Comparison of ENCODE assay signal across 8 mouse cellular contexts in the genomic region with DNA sequence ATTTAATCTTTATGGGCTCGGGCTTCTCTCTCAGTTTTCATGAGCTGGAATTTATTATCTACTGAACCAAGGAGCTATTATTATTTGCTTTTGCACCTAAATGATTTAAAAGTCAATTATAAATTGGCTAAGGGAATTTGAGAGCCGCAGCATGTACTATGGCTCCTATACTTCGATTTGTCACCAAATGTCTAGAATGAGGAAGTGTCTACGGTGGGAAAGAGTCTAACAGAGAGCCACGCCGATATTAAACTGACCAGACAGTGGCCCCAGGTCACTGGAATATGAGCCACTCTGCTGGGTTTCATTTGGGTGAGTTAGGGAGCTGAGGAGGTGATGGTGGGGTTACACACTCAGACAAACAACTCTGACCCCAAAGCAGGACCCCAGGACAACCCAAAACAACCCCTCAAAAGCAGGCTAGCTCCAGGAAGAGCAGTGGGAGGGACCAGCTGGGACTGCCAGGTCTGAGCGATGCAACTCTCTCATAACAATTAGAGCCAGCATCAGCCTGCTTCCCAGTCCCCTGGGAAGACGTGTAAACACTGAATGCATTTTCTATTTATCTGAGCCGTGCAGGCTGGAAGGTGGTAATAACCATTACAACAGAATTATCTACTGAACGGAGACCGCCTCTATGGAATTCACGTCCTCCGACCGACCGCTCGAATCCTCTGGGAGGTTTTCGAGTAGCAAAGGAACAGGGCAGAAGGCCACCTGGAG. TPM values are rescaled to one million over a fixed set of nuclear protein-coding genes. Genes with fewer than 3 reads are reported as not detected.
DNase-seq lines count a peak whose midpoint lies in the region; ATAC-seq lines count a peak whose summit lies in the region.

No protein-coding gene starts in this region.

- peak overlapping the region; percentile 6; the same call in 1 of the 2 replicates for H3K4me2 ChIP-seq in liver, embryonic 11.5 days
- peak overlapping the region; percentile 32 for H3K4me2 ChIP-seq in forebrain, embryonic 15.5 days (replicated peaks)
- peak overlapping the region; percentile 21; the same call in 1 of the 2 replicates for H3K4me2 ChIP-seq in liver, embryonic 12.5 days
- H3K4me2 ChIP-seq in stomach, embryonic 15.5 days, result peak overlapping the region; percentile 26; the same call in 1 of the 2 replicates

- 38% methylated on average over 17 of the region's 17 CpGs for WGBS in liver, embryonic 11.5 days
- WGBS in forebrain, embryonic 15.5 days, result 27% methylated on average over 17 of the region's 17 CpGs
- 47% methylated on average over 17 of the region's 17 CpGs for WGBS in liver, embryonic 12.5 days (ENCODE audit: insufficient replicate concordance)
- 21% methylated on average over 17 of the region's 17 CpGs for WGBS in stomach, embryonic 15.5 days

- ATAC-seq in liver, embryonic 11.5 days (replicated peaks; ENCODE audit: low FRiP score), result no peak
- no peak for ATAC-seq in forebrain, embryonic 15.5 days (replicated peaks)
- ATAC-seq in liver, embryonic 12.5 days, result no peak
- no peak for ATAC-seq in stomach, embryonic 15.5 days (ENCODE audit: insufficient read depth, low FRiP score, low read depth)
- no peak for ATAC-seq in megakaryocyte-erythroid progenitor cell, adult 5-6 weeks (replicated peaks; ENCODE audit: low FRiP score, low TSS enrichment, poor library complexity, severe bottlenecking)

- H3K36me3 ChIP-seq in liver, embryonic 11.5 days (ENCODE audit: control insufficient read depth, insufficient read depth, low read length), result no peaks in the 10 kb centered on the region
- H3K36me3 ChIP-seq in forebrain, embryonic 15.5 days, result no peaks in the 10 kb centered on the region
- H3K36me3 ChIP-seq in liver, embryonic 12.5 days, result no peaks in the 10 kb centered on the region
- H3K36me3 ChIP-seq in stomach, embryonic 15.5 days, result no peaks in the 10 kb centered on the region

- no peak for DNase-seq in liver, embryonic 11.5 days (ENCODE audit: low spot score)
- no peak for DNase-seq in liver
- no peak for DNase-seq in yolk sac, embryonic 10.5 days (ENCODE audit: low spot score)
- no peak for DNase-seq in frontal cortex, postnatal 25 days (ENCODE audit: low spot score in 2 of 2)

- no peaks in the 10 kb centered on the region; the same call in 1 of the 2 replicates for H3K4me1 ChIP-seq in liver, embryonic 11.5 days (replicated peaks; ENCODE audit: control insufficient read depth, insufficient read depth, low read length)
- H3K4me1 ChIP-seq in forebrain, embryonic 15.5 days, result peaks cover 29% of the 10 kb centered on the region
- H3K4me1 ChIP-seq in liver, embryonic 12.5 days, result 0 out of 2 replicates have a peak, but pooled peaks cover 3% of the 10 kb centered on the region
- peaks cover 21% of the 10 kb centered on the region for H3K4me1 ChIP-seq in stomach, embryonic 15.5 days

- H3K9me3 ChIP-seq in liver, embryonic 11.5 days (ENCODE audit: control insufficient read depth, low read length), result no peaks in the 10 kb centered on the region
- H3K9me3 ChIP-seq in forebrain, embryonic 15.5 days, result no peaks in the 10 kb centered on the region
- no peaks in the 10 kb centered on the region for H3K9me3 ChIP-seq in liver, embryonic 12.5 days (replicated peaks)
- no peaks in the 10 kb centered on the region for H3K9me3 ChIP-seq in stomach, embryonic 15.5 days

- no peaks in the 10 kb centered on the region; the same call in none of the 2 replicates for H3K27me3 ChIP-seq in liver, embryonic 11.5 days (replicated peaks; ENCODE audit: control insufficient read depth, insufficient read depth, low read length)
- 0 out of 2 replicates have a peak, but pooled peaks cover 6% of the 10 kb centered on the region for H3K27me3 ChIP-seq in forebrain, embryonic 15.5 days
- H3K27me3 ChIP-seq in liver, embryonic 12.5 days (replicated peaks), result peaks cover 23% of the 10 kb centered on the region
- H3K27me3 ChIP-seq in stomach, embryonic 15.5 days (replicated peaks), result no peaks in the 10 kb centered on the region

- H3K27ac ChIP-seq in liver, embryonic 11.5 days (ENCODE audit: low read depth, low read length), result no peak overlapping the region
- H3K27ac ChIP-seq in forebrain, embryonic 15.5 days (replicated peaks), result no peak overlapping the region
- H3K27ac ChIP-seq in liver, embryonic 12.5 days, result no peak overlapping the region
- H3K27ac ChIP-seq in stomach, embryonic 15.5 days, result no peak overlapping the region

- no peak overlapping the region for H3K9ac ChIP-seq in liver, embryonic 11.5 days (ENCODE audit: low read depth, low read length)
- no peak overlapping the region; the same call in 1 of the 2 replicates for H3K9ac ChIP-seq in forebrain, embryonic 15.5 days (replicated peaks)
- H3K9ac ChIP-seq in liver, embryonic 12.5 days, result no peak overlapping the region
- no peak overlapping the region for H3K9ac ChIP-seq in stomach, embryonic 15.5 days

- H3K4me3 ChIP-seq in liver, embryonic 11.5 days (ENCODE audit: low read depth, low read length), result no peak overlapping the region
- peak overlapping the region; percentile 14 for H3K4me3 ChIP-seq in forebrain, embryonic 15.5 days
- H3K4me3 ChIP-seq in liver, embryonic 12.5 days, result no peak overlapping the region
- peak overlapping the region; percentile 14 for H3K4me3 ChIP-seq in stomach, embryonic 15.5 days (replicated peaks)

RNA-seq across cellular contexts. Expression of gene Cd247, which starts 45.6 kb away (rescaled TPM):
- 0.77 TPM in 1 of 2 replicates, not detected in the other for polyA plus RNA-seq in liver, embryonic 11.5 days (2014; fragmentation: Nextera tagmentation; extraction: Ambion mirVana)
- 1.5 and 1.6 TPM in 2 replicates for polyA plus RNA-seq in forebrain, embryonic 15.5 days (2015; fragmentation: Nextera tagmentation; extraction: Ambion mirVana)
- 0.23 and 0.32 TPM in 2 replicates for polyA plus RNA-seq in liver, embryonic 12.5 days (2016; fragmentation: Nextera tagmentation; extraction: Ambion mirVana)
- 0.55 and 0.73 TPM in 2 replicates for polyA plus RNA-seq in stomach, embryonic 15.5 days (2015; fragmentation: Nextera tagmentation; extraction: Ambion mirVana)
- total RNA-seq in megakaryocyte-erythroid progenitor cell, adult 5-6 weeks (2014; fragmentation: Nextera tagmentation), result 6.2 and 8.1 TPM in 2 replicates
- total RNA-seq in megakaryocyte-erythroid progenitor cell, adult 5-6 weeks (2017), result 7.5 TPM in 1 of 2 replicates, not detected in the other

Comparison
In these comparisons a context has a peak if more than half of its experiments do, and no peak if none do; other contexts are left out.
1. H3K4me3 ChIP-seq: peak in forebrain, embryonic 15.5 days (single experiment) and stomach, embryonic 15.5 days (single experiment); none in liver, embryonic 11.5 days (single experiment) and liver, embryonic 12.5 days (single experiment).
2. Peak in every context shown above with its lines, with median percentiles within 50 percentile points of each other: H3K4me2 ChIP-seq.